Mouse (Mus musculus) ES-CJ7 (cell line): Measurements from ENCODE around the gene Asb7.

ENCODE experiments used
- DNase-seq: peaks from one replicate; pipeline ENCODE4 v3.0.0; 2011; ENCODE audit warnings: low read depth, low spot score

Asb7 gene

DNA sequence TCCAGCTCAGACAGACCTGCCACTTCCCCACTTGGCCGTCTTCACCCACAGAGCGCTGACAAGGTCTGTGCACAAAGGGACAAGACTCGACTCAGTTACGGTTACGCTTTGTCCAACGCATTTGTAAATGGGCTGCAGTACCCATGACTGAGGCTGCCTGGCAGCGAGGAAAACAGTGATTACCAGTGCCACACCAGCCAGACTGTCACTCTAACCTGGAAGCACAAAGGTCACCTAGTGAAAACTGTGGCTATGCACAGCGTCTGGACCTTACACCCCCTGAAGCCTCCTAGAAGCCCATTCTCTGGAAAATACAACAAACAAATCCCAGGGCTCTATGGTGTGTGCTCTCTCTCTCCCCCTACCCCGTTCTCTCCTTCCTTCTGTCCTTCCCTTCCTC is 33.9 kb downstream of the Asb7 start:
- DNase-seq, result no peak

DNA sequence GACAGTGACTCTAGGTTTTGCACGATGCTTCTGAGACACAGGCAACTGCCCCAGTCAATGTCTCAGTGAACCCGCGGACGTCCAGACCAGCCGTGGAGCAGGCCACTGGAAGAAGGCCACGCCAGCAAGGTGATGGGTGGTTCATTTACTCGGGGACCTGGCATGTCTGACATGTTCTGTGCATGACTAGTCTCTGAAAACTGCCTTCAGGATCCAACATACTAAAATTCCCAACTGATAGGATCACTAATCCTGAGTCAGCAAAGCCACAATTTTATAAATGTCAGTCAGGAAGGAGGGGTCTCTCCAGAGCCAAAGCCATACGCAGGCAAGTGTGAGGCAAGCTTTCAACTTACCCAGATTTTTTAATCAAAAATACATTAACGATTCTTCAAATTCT is 35.8 kb downstream of the Asb7 start:
- no peak for DNase-seq

- peak; percentile 14 for DNase-seq
Measured at GRCm38 (mm10) chr7:66652216-66652615, 37.2 kb downstream of the Asb7 start.

GRCm38 (mm10) chr7:66650883-66651282 is 38.5 kb downstream of the Asb7 start:
- no peak for DNase-seq

- no peak for DNase-seq
Measured at GRCm38 (mm10) chr7:66649181-66649580, 40.2 kb downstream of the Asb7 start.

DNA sequence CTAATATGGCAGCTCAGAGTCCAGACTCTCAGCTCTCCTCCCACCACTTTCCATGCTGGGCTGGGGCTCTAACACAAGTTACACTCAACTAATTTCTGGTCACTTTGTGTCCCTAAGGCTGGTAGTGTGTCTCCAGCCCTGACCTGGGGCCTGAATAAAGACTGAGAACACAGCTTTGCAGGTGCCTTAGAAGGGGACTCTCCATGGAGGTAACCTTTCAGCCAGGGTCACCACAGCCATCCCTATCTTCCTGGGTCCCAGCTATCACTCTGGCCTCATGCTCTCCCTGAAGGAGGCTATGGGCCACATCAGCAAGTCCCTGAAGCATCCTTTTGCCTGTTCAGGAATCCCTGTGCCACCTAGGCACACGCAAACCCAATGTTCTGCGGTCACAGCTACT is 43.7 kb downstream of the Asb7 start:
- DNase-seq, result no peak

DNA sequence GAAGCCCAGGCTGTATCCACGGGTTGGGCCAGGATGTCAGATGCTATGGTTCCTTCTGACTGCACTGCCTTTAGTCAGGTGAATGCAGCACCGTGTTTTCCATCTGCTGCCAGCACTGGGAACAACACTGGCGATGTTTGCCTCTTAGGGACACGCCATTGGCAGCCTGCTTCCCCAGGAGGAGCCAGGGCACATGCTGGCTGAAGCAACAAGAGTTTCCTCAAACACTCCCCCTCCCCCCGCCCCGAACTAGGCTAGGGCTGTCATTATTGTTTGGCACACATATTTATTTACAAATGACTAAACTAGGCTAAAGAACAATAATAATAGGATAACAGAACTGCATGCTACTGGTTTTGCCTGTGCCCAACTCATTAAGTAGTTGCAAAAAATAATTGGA is 56.0 kb downstream of the Asb7 start:
- no peak for DNase-seq

DNA sequence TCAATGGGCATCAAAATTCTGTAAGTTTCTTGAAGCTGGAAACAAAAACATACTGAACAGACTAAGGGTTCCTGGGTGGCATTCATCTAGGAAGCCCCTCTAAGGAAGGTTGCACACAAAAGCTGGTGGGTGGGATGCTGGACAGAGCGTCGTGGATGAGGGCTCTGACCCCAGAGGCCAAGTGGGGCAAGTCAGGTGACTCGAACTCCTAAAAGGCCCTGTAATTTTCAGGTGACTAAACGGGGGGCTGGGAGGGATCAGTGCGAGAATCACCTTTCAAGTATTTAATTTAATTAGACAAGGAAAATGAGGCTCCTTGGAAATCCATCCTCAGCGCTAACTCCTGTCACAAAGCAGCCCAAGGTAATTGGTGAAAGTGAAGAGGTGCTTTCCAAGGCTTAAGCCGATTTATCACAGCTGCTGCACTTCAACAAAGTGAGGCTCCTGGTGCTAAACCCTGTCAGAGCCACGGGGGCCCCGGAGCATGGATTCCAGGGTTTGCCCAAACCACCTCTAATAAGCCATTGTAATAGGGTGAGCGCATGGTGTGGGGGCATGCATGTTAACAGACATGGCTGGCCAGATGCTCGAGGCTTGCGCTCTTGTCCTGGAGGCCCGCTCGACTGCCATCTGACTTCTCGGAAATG is 59.1 kb downstream of the Asb7 start:
- no peak for DNase-seq

GRCm38 (mm10) chr7:66629419-66629818 is 60.0 kb downstream of the Asb7 start:
- DNase-seq, result no peak

DNA sequence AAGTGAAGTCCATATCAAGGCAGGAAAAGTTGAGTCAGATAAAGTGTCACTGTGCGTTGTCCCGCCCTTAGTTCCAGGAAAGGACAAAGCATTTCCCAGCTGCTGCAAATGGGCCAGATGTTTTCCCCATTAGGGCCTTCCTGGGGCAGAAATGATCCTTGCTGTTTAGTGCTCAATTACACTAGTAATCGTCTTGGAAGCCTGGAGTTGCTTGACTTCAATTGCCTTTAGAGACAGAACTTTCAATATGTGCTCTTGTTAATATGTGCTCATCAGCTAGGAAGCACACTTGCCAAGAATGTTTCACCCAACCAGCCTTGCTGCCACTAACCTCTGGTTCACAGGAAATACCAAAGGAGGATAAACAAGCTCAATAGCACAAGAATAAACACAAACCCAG is 66.0 kb downstream of the Asb7 start:
- no peak for DNase-seq

GRCm38 (mm10) chr7:66601846-66602245 is 87.5 kb downstream of the Asb7 start:
- no peak for DNase-seq

DNA sequence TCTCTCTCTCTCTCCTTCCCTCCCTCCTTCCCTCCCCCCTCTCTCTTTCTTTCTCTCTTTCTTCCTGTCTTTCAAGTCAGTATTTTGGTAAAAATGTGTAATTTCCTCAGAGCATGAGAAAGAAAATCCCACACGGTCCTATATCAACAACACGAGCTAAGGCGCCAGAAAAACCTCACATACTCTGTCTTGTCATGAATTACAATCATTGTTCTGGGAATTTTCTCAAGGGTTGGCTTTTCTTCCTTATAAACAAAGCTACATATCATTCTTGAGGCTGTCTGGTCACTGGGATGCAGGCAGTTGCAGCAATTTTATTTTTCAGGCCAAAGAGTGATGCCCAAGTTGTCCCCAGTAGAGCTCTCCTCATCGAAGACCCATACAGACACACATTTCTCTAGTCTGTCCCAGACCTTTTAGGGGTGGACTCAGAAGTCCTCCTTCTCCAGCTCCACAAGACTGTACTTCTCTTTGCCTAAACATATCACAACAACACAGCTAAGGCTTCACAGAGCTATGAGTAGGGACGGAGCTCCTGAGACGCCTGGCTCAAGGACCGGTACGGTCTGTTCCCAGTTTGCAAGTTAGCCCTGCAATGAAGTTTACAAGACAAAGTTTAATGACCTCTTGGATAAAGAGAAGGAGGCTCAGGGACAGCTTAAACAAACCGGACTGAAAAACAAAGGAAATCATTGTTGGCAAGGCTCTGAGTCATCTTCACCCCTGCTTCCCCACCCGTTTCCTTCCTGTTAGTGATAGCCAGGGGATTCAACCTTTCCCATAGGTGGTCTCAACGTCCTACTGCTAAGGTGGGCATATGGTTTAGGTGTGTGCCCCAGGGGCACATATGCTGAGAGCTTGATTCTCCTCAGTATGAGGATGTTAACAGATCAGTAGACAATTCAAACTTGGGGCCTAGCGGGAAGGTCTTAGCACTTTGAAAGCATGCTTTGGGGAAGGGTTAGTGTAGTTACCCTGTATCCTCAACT is 88.5 kb downstream of the Asb7 start:
- no peak for DNase-seq

DNA sequence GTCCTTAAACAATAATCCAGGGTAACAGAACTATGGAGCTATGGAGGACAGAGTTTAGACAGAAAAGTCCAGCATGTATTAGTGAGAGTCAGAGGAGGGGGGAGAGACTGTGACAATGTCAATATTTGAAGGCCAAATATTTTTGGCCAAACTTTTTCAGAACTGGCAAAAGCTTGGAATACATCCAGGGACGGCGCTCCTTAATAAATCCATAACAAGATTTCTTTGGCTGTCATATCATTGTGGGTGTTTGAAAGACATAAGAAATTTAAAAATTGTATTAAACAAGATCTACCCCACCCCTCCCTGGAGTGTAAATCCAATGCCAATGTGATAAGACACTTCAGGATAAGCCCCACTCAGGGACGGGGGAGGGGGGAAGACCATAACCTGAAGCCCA is 89.3 kb downstream of the Asb7 start:
- no peak for DNase-seq

- DNase-seq, result no peak
Measured at GRCm38 (mm10) chr7:66597900-66598299, 91.5 kb downstream of the Asb7 start.
